Mouse (Mus musculus) heart, adult 2 months (tissue): Measurements from ENCODE around the gene Pde8a. TPM values are rescaled to one million over a fixed set of nuclear protein-coding genes. Genes with fewer than 3 reads are reported as not detected.
A peak's percentile ranks its signal among the peaks of the same experiment; 100 is the strongest.

ENCODE experiments used
- DNase-seq, 2 experiments: peaks; one replicate each; pipeline ENCODE4 v3.0.0; 2021
- H3K27ac ChIP-seq: fragments of 200-600 bp; 2 replicates; pipeline ENCODE4 v1.8.1; 2022
- H3K27me3 ChIP-seq: fragments of 200-500 bp; 2 replicates; pipeline ENCODE4 v1.6.1; 2012; ENCODE audit warnings: mild to moderate bottlenecking, low read length, inconsistent platforms, mixed read lengths; ENCODE audit not compliant: control insufficient read depth, insufficient read depth
- H3K36me3 ChIP-seq: fragments of 200-500 bp; 2 replicates; pipeline ENCODE4 v1.6.1; 2012; ENCODE audit warnings: low read length, inconsistent platforms; ENCODE audit not compliant: control insufficient read depth, insufficient read depth
- H3K4me1 ChIP-seq: fragments of 200-500 bp; 2 replicates; pipeline ENCODE4 v1.6.1; 2011; ENCODE audit warnings: low read length; ENCODE audit not compliant: control insufficient read depth, insufficient read depth
- H3K4me3 ChIP-seq: fragments of 200-600 bp; 2 replicates; pipeline ENCODE4 v1.8.1; 2022
- H3K79me2 ChIP-seq: fragments of 200-500 bp; replicated peaks from 2 replicates; pipeline ENCODE4 v1.6.1; 2012; ENCODE audit warnings: mild to moderate bottlenecking, inconsistent platforms, low read length, moderate library complexity, mixed read lengths; ENCODE audit not compliant: control insufficient read depth, insufficient read depth
- H3K9ac ChIP-seq: fragments of 200-500 bp; 2 replicates; pipeline ENCODE4 v1.6.1; 2012; ENCODE audit warnings: low read depth, mild to moderate bottlenecking, control low read depth, inconsistent platforms, low read length, mixed read lengths
- CTCF ChIP-seq: fragments of 200-600 bp; IDR thresholded peaks from 2 replicates; pipeline ENCODE4 v1.8.1; 2022; ENCODE audit warnings: antibody characterized with exemption, mild to moderate bottlenecking, moderate library complexity
- EP300 ChIP-seq: fragments of 200-500 bp; IDR thresholded peaks from 2 replicates; pipeline ENCODE4 v1.6.1; 2011; ENCODE audit warnings: low read depth, low read length, control low read depth; ENCODE audit not compliant: insufficient read depth
- POLR2A ChIP-seq: fragments of 200-500 bp; IDR thresholded peaks from 2 replicates; pipeline ENCODE4 v1.6.1; 2011; ENCODE audit warnings: mild to moderate bottlenecking, low read depth, low read length, control low read depth; ENCODE audit not compliant: insufficient read depth
- WGBS: fragments of 180-500 bp; shearing (Covaris S2); methylation state at CpG from one replicate; pipeline ENCODE4 v1.1.7; 2018; 5-methylcytosine and 5-hydroxymethylcytosine counted together
- intact Hi-C: fragments of 180-260 bp; cut with DNase I; formaldehyde crosslinking; loops from one replicate; pipeline ENCODE4 v1.15.1; 2025
- long read RNA-seq: library from polyadenylated mRNA; stranded (forward); transcript quantifications from one replicate; pipeline ENCODE4 v2.0.0, GENCODE M21; 2021
- polyA plus RNA-seq: library from polyadenylated mRNA; depleted of rRNA; stranded (reverse); fragments of >200 nt; gene quantifications from 2 replicates; pipeline ENCODE4 v1.2.3, GENCODE M21; 2012; rRNA removed
- total RNA-seq, 2 experiments: library from RNA; stranded (reverse); gene quantifications; 2 replicates each; pipeline ENCODE4 v1.2.3; 2021

Pde8a gene
- total RNA-seq = 10 to 100 TPM; 12.2 to 13.0 TPM
- polyA plus RNA-seq = 7.8 and 13.6 TPM in 2 replicates
- long read RNA-seq, transcript Pde8a-201 (22 exons, 3,802 nt) = major isoform, 13 of 16 reads
- long read RNA-seq, partial matches to known transcripts = 0 of 16 reads
- long read RNA-seq, other reads (novel, unspliced or antisense) = 3 of 16 reads

DNA sequence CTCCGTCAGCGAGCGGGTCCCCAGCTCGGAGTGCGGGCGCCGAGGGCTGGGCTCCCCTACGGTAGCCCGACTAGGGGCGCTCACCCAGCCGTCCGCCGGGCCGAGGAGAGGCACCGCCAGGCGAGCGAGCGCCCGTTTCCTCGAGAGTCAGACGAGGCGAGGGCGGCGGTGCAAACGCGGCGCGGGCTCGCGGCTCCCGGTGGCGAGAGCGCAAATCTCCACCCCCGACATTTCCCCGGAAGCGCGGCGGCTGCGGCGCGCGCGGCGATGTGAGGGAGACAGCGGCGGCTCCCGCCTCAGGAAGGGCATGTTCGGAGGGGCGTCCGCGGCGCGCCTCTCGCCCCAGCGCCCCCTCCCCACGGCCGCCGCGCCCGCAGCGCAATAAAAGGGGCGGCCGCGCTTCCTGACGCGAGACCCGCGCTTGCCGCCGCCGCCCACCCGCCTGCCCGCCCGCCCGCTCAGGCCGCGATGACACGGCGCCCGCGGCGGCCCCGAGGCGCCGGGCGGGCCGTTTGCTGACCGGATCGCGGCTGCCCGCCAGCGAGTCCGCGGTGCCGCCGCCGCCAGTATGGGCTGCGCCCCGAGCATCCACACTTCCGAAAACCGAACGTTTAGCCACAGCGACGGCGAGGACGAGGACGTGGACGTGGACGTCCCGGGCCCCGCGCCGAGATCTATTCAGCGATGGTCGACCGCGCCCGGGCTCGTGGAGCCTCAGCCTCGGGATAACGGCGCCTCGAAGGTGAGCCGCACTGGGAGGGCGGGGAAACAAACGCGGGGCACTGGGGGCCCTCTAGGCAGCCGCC, at the start of gene Pde8a:
TSS of gene Pde8a (plus strand) at position 250 of the 806 bp plus-strand sequence.
- intact Hi-C loops = loop anchor here (5.0 kb wide), 2 partner anchors 79 to 221 kb away; partner anchors contain the start of gene Zfp592
- Histone ChIP-seq H3K27ac (peak within 1 kb of the TSS; percentile 98), H3K4me1 (peaks cover 9% of the 10 kb centered on the region), H3K79me2 (no peaks in the 10 kb centered on the region), H3K27me3 (no peaks in the 10 kb centered on the region), H3K4me3 (peak within 1 kb of the TSS; percentile 74), H3K9ac (peak within 1 kb of the TSS; percentile 96), H3K36me3 (0 out of 2 replicates have a peak, but pooled peaks cover 1% of the 10 kb centered on the region)
- DNase-seq = peak; percentile 55 to 72
- TF ChIP-seq CTCF = no peak
- 0 out of 2 replicates have a peak, but pooled peaks have one; percentile 31 for TF ChIP-seq POLR2A
- no peak for TF ChIP-seq EP300
- 2% methylated on average over 120 of the region's 128 CpGs for WGBS

DNA sequence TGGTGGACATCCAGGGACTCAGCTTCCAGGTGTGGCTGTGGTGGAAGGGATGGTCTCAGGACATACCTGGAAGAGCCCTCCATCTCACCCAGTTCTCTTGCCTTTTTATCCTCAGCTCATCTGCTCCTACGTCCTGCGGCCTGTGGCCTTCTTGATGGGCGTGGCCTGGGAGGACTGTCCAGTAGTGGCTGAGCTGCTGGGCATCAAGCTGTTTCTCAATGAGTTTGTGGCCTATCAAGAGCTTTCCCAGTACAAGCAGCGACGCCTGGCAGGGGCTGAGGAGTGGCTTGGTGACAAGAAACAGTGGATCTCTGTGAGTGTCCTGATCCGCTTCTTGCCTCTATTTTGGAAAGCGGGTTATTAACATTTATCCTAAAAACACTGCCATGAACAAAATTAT, 49.0 kb upstream of the Pde8a start:
- H3K79me2 ChIP-seq = no peaks in the 10 kb centered on the region
- no peak for DNase-seq
- H3K27me3 ChIP-seq = no peaks in the 10 kb centered on the region
- intact Hi-C loops = loop anchor here (10.0 kb wide), 2 partner anchors 140 to 410 kb away; partner anchors contain the start of gene Whamm
- no peaks in the 10 kb centered on the region for H3K4me1 ChIP-seq
- no peak overlapping the region for H3K4me3 ChIP-seq
- no peaks in the 10 kb centered on the region for H3K36me3 ChIP-seq
- no peak overlapping the region for H3K27ac ChIP-seq
- WGBS = 83% methylated on average over 7 of the region's 7 CpGs
- no peak overlapping the region for H3K9ac ChIP-seq
- no peak for TF ChIP-seq POLR2A
- no peak for TF ChIP-seq CTCF
- TF ChIP-seq EP300 = no peak

DNA sequence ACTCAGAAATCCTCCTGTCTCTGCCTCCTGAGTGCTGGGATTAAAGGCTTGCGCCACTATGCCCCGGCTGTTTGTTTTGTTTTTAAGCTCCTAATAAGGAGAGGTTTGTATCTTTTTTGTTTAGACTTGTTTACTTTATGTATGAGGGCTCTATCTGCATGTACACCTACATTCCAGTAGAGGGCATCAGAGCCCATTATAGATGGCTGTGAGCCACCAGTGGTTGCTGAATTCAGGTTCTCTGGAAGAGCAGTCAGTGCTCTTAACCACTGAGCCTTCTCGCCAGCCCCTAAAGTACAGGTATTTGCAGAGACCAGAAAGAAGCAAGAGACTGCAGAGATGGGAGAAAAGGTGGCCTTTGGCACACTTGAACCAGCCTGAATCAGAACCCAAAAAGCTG, 46.3 kb upstream of the Pde8a start:
- intact Hi-C loops = loop anchor here (1.0 to 10.0 kb wide), 4 partner anchors 42 to 408 kb away; partner anchors contain the start of gene Whamm
- DNase-seq = peak in 1 of 2 experiments; percentile 29
- Histone ChIP-seq H3K79me2 (no peaks in the 10 kb centered on the region), H3K36me3 (no peaks in the 10 kb centered on the region), H3K9ac (no peak overlapping the region), H3K4me1 (no peaks in the 10 kb centered on the region), H3K27me3 (no peaks in the 10 kb centered on the region), H3K27ac (no peak overlapping the region), H3K4me3 (no peak overlapping the region)
- WGBS = 23% methylated on average over 3 of the region's 3 CpGs
- TF ChIP-seq CTCF (peak; percentile 91), EP300 (no peak)

DNA sequence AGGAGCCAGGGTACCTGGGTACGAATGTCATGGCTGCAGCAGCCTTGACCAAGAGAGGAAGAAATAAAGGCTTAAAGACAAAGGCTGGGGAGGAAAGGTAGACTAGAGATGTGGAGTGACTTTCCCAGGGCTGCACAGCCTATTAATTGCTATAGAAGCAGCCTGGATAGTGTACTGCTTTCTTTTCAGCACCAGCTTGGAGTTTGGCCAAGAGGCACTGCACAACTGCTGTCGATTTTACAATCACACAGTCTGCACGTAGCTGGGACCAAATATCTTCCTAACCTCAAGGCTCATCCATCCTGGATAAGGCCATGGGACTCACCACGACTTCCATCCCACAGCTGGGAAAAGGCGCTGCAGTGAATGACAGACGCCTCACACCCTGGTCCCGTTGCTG, 44.0 kb upstream of the Pde8a start:
- no peaks in the 10 kb centered on the region for H3K79me2 ChIP-seq
- WGBS = 64% methylated on average over 7 of the region's 7 CpGs
- DNase-seq = no peak
- no peaks in the 10 kb centered on the region for H3K27me3 ChIP-seq
- no peaks in the 10 kb centered on the region for H3K36me3 ChIP-seq
- no peaks in the 10 kb centered on the region for H3K4me1 ChIP-seq
- H3K27ac ChIP-seq = no peak overlapping the region
- intact Hi-C loops = loop anchor here (10.0 kb wide), 2 partner anchors 135 to 405 kb away; partner anchors contain the start of gene Whamm
- TF ChIP-seq CTCF = no peak
- TF ChIP-seq POLR2A = no peak
- TF ChIP-seq EP300 = no peak
- H3K9ac ChIP-seq = no peak overlapping the region
- no peak overlapping the region for H3K4me3 ChIP-seq

DNA sequence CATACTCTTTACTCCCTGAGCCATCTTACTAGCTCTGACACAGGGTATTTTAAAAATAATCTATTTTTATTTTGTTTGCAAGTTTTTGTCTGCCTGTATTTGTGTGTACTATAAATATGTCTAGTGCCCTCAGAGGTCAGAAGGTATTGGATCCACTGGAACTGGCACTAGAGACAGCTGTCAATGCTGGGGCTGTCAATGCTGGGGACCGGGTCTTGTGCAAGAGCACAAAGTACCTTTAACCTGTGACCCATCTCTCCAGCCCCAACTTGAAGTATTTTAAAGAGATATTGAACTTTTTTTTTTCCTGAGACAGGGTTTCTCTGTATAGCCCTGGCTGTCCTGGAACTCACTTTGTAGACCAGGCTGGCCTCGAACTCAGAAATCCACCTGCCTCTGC, 39.5 kb upstream of the Pde8a start:
- intact Hi-C loops = no loop called here
- Histone ChIP-seq H3K4me3 (no peak overlapping the region), H3K4me1 (no peaks in the 10 kb centered on the region; the same call in 1 of the 2 replicates), H3K27ac (no peak overlapping the region), H3K36me3 (no peaks in the 10 kb centered on the region), H3K9ac (no peak overlapping the region), H3K27me3 (no peaks in the 10 kb centered on the region), H3K79me2 (no peaks in the 10 kb centered on the region)
- TF ChIP-seq EP300 = no peak
- no peak for TF ChIP-seq POLR2A
- no peak for TF ChIP-seq CTCF
- 94% methylated on average over 2 of the region's 2 CpGs for WGBS
- DNase-seq = no peak

DNA sequence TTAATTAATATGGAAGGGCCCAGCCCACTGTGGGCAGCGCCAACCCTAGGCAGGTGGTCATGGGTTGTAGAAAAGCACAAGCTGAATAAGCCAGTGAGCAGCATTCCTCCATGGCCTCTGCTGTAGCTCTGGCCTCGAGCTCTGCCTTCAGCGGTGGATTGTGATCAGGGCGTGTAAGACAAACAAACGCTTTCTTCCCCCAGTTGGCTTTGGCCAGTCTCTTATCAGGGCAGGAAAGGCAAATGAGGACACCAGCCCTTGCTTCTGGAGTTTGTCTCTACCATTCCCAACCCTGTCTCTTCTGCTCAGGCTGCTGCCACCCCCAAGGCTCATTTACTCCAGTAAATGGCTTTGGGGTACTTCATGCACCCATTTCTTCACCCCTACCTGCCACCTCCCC, 38.7 kb upstream of the Pde8a start:
- Histone ChIP-seq H3K4me3 (no peak overlapping the region), H3K36me3 (no peaks in the 10 kb centered on the region), H3K79me2 (no peaks in the 10 kb centered on the region), H3K27me3 (no peaks in the 10 kb centered on the region), H3K27ac (no peak overlapping the region), H3K4me1 (no peaks in the 10 kb centered on the region; the same call in 1 of the 2 replicates), H3K9ac (no peak overlapping the region)
- 46% methylated on average over 5 of the region's 5 CpGs for WGBS
- TF ChIP-seq POLR2A = no peak
- no peak for TF ChIP-seq EP300
- no peak for TF ChIP-seq CTCF
- intact Hi-C loops = no loop called here
- no peak for DNase-seq
